26 mouse cellular contexts compared by ENCODE assay signal in genomic region chr8:122673989-122674388, GRCm38 (mm10). TPM values are rescaled to one million over a fixed set of nuclear protein-coding genes. Genes with fewer than 3 reads are reported as not detected.
DNase-seq lines count a peak whose midpoint lies in the region; ATAC-seq and TF ChIP-seq lines count a peak whose summit lies in the region.
"Had no signal": no experiment of that assay in that cellular context is flagged by ENCODE, and none has a peak within 500 bp of the region (broad histone marks: within the 10 kb centered on the region; RNA-seq: fewer than 3 reads in every experiment).

No protein-coding gene starts in this region.

- no peak overlapping the region for H3K4me2 ChIP-seq in liver, embryonic 14.5 days (ENCODE audit: low read depth)
- H3K4me2 ChIP-seq in liver, postnatal 0 days (ENCODE audit: low read depth, low read length): no peak overlapping the region
- peak overlapping the region; percentile 77 for H3K4me2 ChIP-seq in hindbrain, embryonic 16.5 days (ENCODE audit: low read length)
- no peak overlapping the region for H3K4me2 ChIP-seq in limb, embryonic 13.5 days (replicated peaks)
- H3K4me2 ChIP-seq: embryonic facial prominence, embryonic 13.5 days; heart, embryonic 12.5 days; limb, embryonic 15.5 days had no signal

- peak; percentile 23 for DNase-seq in gastrocnemius, adult 2 months
- DNase-seq in gastrocnemius, adult 8-10 months (ENCODE audit: low spot score in 2 of 2): no peak
- no peak for DNase-seq in liver, embryonic 14.5 days (ENCODE audit: low read depth in 3 of 3, low spot score in 3 of 3)
- no peak for DNase-seq in liver, postnatal 0 days
- no peak for DNase-seq in ovary, postnatal 14 days (ENCODE audit: low spot score)
- DNase-seq in urinary bladder, postnatal 14 days (ENCODE audit: low spot score): no peak
- DNase-seq: adrenal gland, adult 8-10 months; layer of hippocampus, postnatal 36 days; lung, postnatal 10 days; retina, postnatal 1 day; right cerebral cortex, postnatal 4 days; thymus, adult 2 months had no signal

- intact Hi-C loops in gastrocnemius, adult 2 months (cut with DNase I): no loop called here

- peak overlapping the region; percentile 47 for H3K4me3 ChIP-seq in gastrocnemius, adult 2 months
- H3K4me3 ChIP-seq in liver, embryonic 14.5 days (ENCODE audit: insufficient read depth in 1 of 2, low read depth in 2 of 2, low read length in 2 of 2): no peak overlapping the region
- H3K4me3 ChIP-seq in liver, postnatal 0 days (ENCODE audit: low read depth, low read length): no peak overlapping the region
- H3K4me3 ChIP-seq in hindbrain, embryonic 16.5 days (ENCODE audit: low read length): 0 out of 2 replicates have a peak overlapping the region, but pooled peaks have one; percentile 2
- H3K4me3 ChIP-seq in limb, embryonic 13.5 days: no peak overlapping the region
- H3K4me3 ChIP-seq: embryonic facial prominence, embryonic 13.5 days; heart, embryonic 12.5 days; layer of hippocampus, adult 2 months; limb, embryonic 15.5 days had no signal

- no peak for ATAC-seq in liver, embryonic 14.5 days (ENCODE audit: insufficient read depth)
- ATAC-seq in liver, postnatal 0 days: no peak
- ATAC-seq in hindbrain, embryonic 16.5 days: no peak
- ATAC-seq in limb, embryonic 13.5 days (ENCODE audit: low FRiP score, low read depth): no peak
- ATAC-seq: forebrain, embryonic 16.5 days; Patski had no signal

- TF ChIP-seq CTCF in gastrocnemius, adult 2 months (IDR thresholded peaks at IDR 0.05): no peak
- 0 out of 2 replicates have a peak, but pooled peaks have one; percentile 2 for TF ChIP-seq CTCF in liver, embryonic 14.5 days (IDR thresholded peaks at IDR 0.05; ENCODE audit: low read depth)
- TF ChIP-seq CTCF in liver, postnatal 0 days (IDR thresholded peaks at IDR 0.05; ENCODE audit: low read depth): no peak

- H3K4me1 ChIP-seq in liver, embryonic 14.5 days (replicated peaks; ENCODE audit: control insufficient read depth in 2 of 2, insufficient read depth in 2 of 2, low read length in 1 of 2): peaks cover 3 to 8% of the 10 kb centered on the region in 2 experiments
- H3K4me1 ChIP-seq in liver, postnatal 0 days (ENCODE audit: insufficient read depth): peaks cover 16% of the 10 kb centered on the region
- H3K4me1 ChIP-seq in hindbrain, embryonic 16.5 days (ENCODE audit: control insufficient read depth, insufficient read depth, low read depth, low read length): peaks cover 58% of the 10 kb centered on the region
- peaks cover 55% of the 10 kb centered on the region for H3K4me1 ChIP-seq in limb, embryonic 13.5 days

- H3K9me3 ChIP-seq in liver, embryonic 14.5 days (ENCODE audit: control insufficient read depth, low read length): no peaks in the 10 kb centered on the region
- H3K9me3 ChIP-seq in liver, postnatal 0 days (ENCODE audit: low read length): no peaks in the 10 kb centered on the region
- no peaks in the 10 kb centered on the region for H3K9me3 ChIP-seq in hindbrain, embryonic 16.5 days (ENCODE audit: control insufficient read depth, low read length)
- H3K9me3 ChIP-seq in limb, embryonic 13.5 days: no peaks in the 10 kb centered on the region
- H3K9me3 ChIP-seq: embryonic facial prominence, embryonic 13.5 days; heart, embryonic 12.5 days; limb, embryonic 15.5 days had no signal

- peak overlapping the region; percentile 57 for H3K27ac ChIP-seq in gastrocnemius, adult 2 months
- no peak overlapping the region for H3K27ac ChIP-seq in liver, embryonic 14.5 days
- H3K27ac ChIP-seq in liver, postnatal 0 days (ENCODE audit: low read depth): no peak overlapping the region
- no peak overlapping the region; the same call in 1 of the 2 replicates for H3K27ac ChIP-seq in hindbrain, embryonic 16.5 days (ENCODE audit: low read depth, low read length)
- no peak overlapping the region for H3K27ac ChIP-seq in limb, embryonic 13.5 days
- H3K27ac ChIP-seq: embryonic facial prominence, embryonic 13.5 days; layer of hippocampus, adult 2 months; limb, embryonic 15.5 days had no signal

- no peak for TF ChIP-seq EP300 in liver, embryonic 14.5 days (IDR thresholded peaks at IDR 0.05; ENCODE audit: low read depth)
- no peak for TF ChIP-seq EP300 in liver, postnatal 0 days (IDR thresholded peaks at IDR 0.05; ENCODE audit: low read depth)

- peaks cover 16% of the 10 kb centered on the region for H3K27me3 ChIP-seq in liver, embryonic 14.5 days (ENCODE audit: control insufficient read depth, insufficient read depth, low read length)
- peaks cover 23% of the 10 kb centered on the region for H3K27me3 ChIP-seq in liver, postnatal 0 days (ENCODE audit: insufficient read depth, low read length)
- H3K27me3 ChIP-seq in hindbrain, embryonic 16.5 days (replicated peaks; ENCODE audit: control insufficient read depth, insufficient read depth, low read length): no peaks in the 10 kb centered on the region
- peaks cover 48% of the 10 kb centered on the region for H3K27me3 ChIP-seq in limb, embryonic 13.5 days

- H3K36me3 ChIP-seq in liver, embryonic 14.5 days (replicated peaks; ENCODE audit: control insufficient read depth, insufficient read depth, low read depth): no peaks in the 10 kb centered on the region; the same call in 1 of the 2 replicates
- no peaks in the 10 kb centered on the region for H3K36me3 ChIP-seq in liver, postnatal 0 days (replicated peaks; ENCODE audit: insufficient read depth, low read length)
- no peaks in the 10 kb centered on the region for H3K36me3 ChIP-seq in hindbrain, embryonic 16.5 days (ENCODE audit: control insufficient read depth, insufficient read depth, low read length)
- no peaks in the 10 kb centered on the region for H3K36me3 ChIP-seq in limb, embryonic 13.5 days
- H3K36me3 ChIP-seq: embryonic facial prominence, embryonic 13.5 days; limb, embryonic 15.5 days had no signal

- H3K9ac ChIP-seq in liver, embryonic 14.5 days (replicated peaks): no peak overlapping the region
- H3K9ac ChIP-seq in liver, postnatal 0 days (replicated peaks): no peak overlapping the region
- H3K9ac ChIP-seq in hindbrain, embryonic 16.5 days (ENCODE audit: low read depth, low read length): no peak overlapping the region
- H3K9ac ChIP-seq in limb, embryonic 13.5 days: peak overlapping the region; percentile 39; the same call in 1 of the 2 replicates
- H3K9ac ChIP-seq: embryonic facial prominence, embryonic 13.5 days; heart, embryonic 12.5 days; limb, embryonic 15.5 days had no signal

- WGBS in liver, embryonic 14.5 days (ENCODE audit: insufficient replicate concordance): 83% methylated on average over 12 of the region's 12 CpGs
- whole genome bisulfite sequencing in liver, postnatal 0 days (ENCODE audit: insufficient replicate concordance): 86% methylated on average over 12 of the region's 12 CpGs
- WGBS in hindbrain, embryonic 16.5 days: 71% methylated on average over 12 of the region's 12 CpGs
- WGBS in limb, embryonic 13.5 days: 41% methylated on average over 12 of the region's 12 CpGs

RNA-seq across cellular contexts. Expression of gene Cbfa2t3, which starts 24.9 kb away (rescaled TPM):
- 10 to 100 TPM; 18.8 to 23.4 TPM for total RNA-seq in gastrocnemius, adult 2 months (2021)
- 10 to 100 TPM; 12.3 to 22.0 (median 17.2) TPM for total RNA-seq in gastrocnemius, adult 8-10 months (2022)
- 1.8 and 1.9 TPM in 2 replicates for polyA plus RNA-seq in liver, embryonic 14.5 days (2012; rRNA removed)
- polyA plus RNA-seq in liver, embryonic 14.5 days (2014; fragmentation: Nextera tagmentation; extraction: Ambion mirVana): 3.3 and 5.0 TPM in 2 replicates
- polyA plus RNA-seq in liver, postnatal 0 days (2015; fragmentation: Nextera tagmentation; extraction: Ambion mirVana): 2.1 and 2.4 TPM in 2 replicates
- 12.6 and 18.3 TPM in 2 replicates for polyA plus RNA-seq in hindbrain, embryonic 16.5 days (2015; fragmentation: Nextera tagmentation; extraction: Ambion mirVana)
- 4.3 and 4.8 TPM in 2 replicates for polyA plus RNA-seq in limb, embryonic 13.5 days (2015; fragmentation: Nextera tagmentation; extraction: Ambion mirVana)

RNA-seq across cellular contexts. Expression of gene Pabpn1l, which starts 51.5 kb away (rescaled TPM):
- total RNA-seq in gastrocnemius, adult 2 months (2021): not detected
- total RNA-seq in gastrocnemius, adult 8-10 months (2022): under 1 TPM in 1 of 4 experiments, not detected in 3; 0.27 TPM
- polyA plus RNA-seq in liver, embryonic 14.5 days (2012; rRNA removed): 0.03 TPM in 1 of 2 replicates, not detected in the other
- polyA plus RNA-seq in liver, embryonic 14.5 days (2014; fragmentation: Nextera tagmentation; extraction: Ambion mirVana): not detected in 2 replicates
- polyA plus RNA-seq in liver, postnatal 0 days (2015; fragmentation: Nextera tagmentation; extraction: Ambion mirVana): not detected in 2 replicates
- not detected in 2 replicates for polyA plus RNA-seq in hindbrain, embryonic 16.5 days (2015; fragmentation: Nextera tagmentation; extraction: Ambion mirVana)
- polyA plus RNA-seq in limb, embryonic 13.5 days (2015; fragmentation: Nextera tagmentation; extraction: Ambion mirVana): not detected in 2 replicates
- total RNA-seq: adrenal gland, adult 8-10 months; heart, postnatal 25 days; left cerebral cortex, postnatal 14 days had no signal
- polyA plus RNA-seq: embryonic facial prominence, embryonic 13.5 days; forebrain, embryonic 16.5 days; gonadal fat pad, adult 2 months; heart, embryonic 12.5 days; intestine, embryonic 14.5 days; limb, embryonic 15.5 days; liver, embryonic 16.5 days; stomach, embryonic 16.5 days had no signal

Comparison
In these comparisons a context has a peak if more than half of its experiments do, and no peak if none do; other contexts are left out.
1. H3K4me3 ChIP-seq: peak in gastrocnemius, adult 2 months (single experiment) and hindbrain, embryonic 16.5 days (single experiment); none in liver, embryonic 14.5 days (0 of 2), liver, postnatal 0 days (single experiment) and limb, embryonic 13.5 days (single experiment).